8 mouse cellular contexts compared by ENCODE assay signal in genomic region chr14:16364878-16365337, GRCm38 (mm10). TPM values are rescaled to one million over a fixed set of nuclear protein-coding genes. Genes with fewer than 3 reads are reported as not detected.
DNase-seq lines count a peak whose midpoint lies in the region; ATAC-seq and TF ChIP-seq lines count a peak whose summit lies in the region.

Gene Top2b (plus strand): TSS chr14:16365179.

- H3K27me3 ChIP-seq in kidney, embryonic 14.5 days (ENCODE audit: control insufficient read depth, insufficient read depth, low read length), result no peaks in the 10 kb centered on the region
- no peaks in the 10 kb centered on the region for H3K27me3 ChIP-seq in limb, embryonic 15.5 days

- peak within 1 kb of the TSS; percentile 64 for H3K4me2 ChIP-seq in kidney, embryonic 14.5 days (replicated peaks; ENCODE audit: low read depth, low read length)
- peak within 1 kb of the TSS; percentile 79 for H3K4me2 ChIP-seq in limb, embryonic 15.5 days

- TF ChIP-seq POLR2A in bone marrow macrophage, adult 2 months (IDR thresholded peaks at IDR 0.05; ENCODE audit: borderline replicate concordance, low read depth, low read length), result peak; percentile 68; the same call in 1 of the 2 replicates
- TF ChIP-seq POLR2A in embryonic fibroblast, embryonic 13.5 days (IDR thresholded peaks at IDR 0.05; ENCODE audit: low read depth, low read length), result peak; percentile 83

- ATAC-seq in kidney, embryonic 14.5 days (ENCODE audit: low FRiP score, low TSS enrichment), result peak; percentile 99
- ATAC-seq in limb, embryonic 15.5 days (ENCODE audit: insufficient number of reproducible peaks, low FRiP score, low TSS enrichment, low read depth), result peak; percentile 98

- peak within 1 kb of the TSS; percentile 99 for H3K9ac ChIP-seq in kidney, embryonic 14.5 days (ENCODE audit: low read depth, low read length)
- peak within 1 kb of the TSS; percentile 97 for H3K9ac ChIP-seq in limb, embryonic 15.5 days

- peak; percentile 97 for DNase-seq in A20 (ENCODE audit: low read depth, low spot score)
- peak; percentile 97 to 98 for DNase-seq in heart, adult 9 months (ENCODE audit: low spot score in 2 of 2)
- DNase-seq in monocyte, adult 2 months (ENCODE audit: low read depth in 1 of 2, low spot score in 2 of 2), result peak; percentile 96 to 98
- peak; percentile 97 to 98 for DNase-seq in spleen, postnatal 36 days (ENCODE audit: low spot score in 2 of 2)

- no peak for TF ChIP-seq CTCF in bone marrow macrophage, adult 2 months (IDR thresholded peaks at IDR 0.05; ENCODE audit: low read depth, low read length)
- TF ChIP-seq CTCF in embryonic fibroblast, embryonic 13.5 days (IDR thresholded peaks at IDR 0.05; ENCODE audit: borderline replicate concordance, insufficient read depth, low read length), result no peak

- H3K36me3 ChIP-seq in kidney, embryonic 14.5 days (ENCODE audit: control insufficient read depth, insufficient read depth, low read length), result no peaks in the 10 kb centered on the region
- no peaks in the 10 kb centered on the region for H3K36me3 ChIP-seq in limb, embryonic 15.5 days

- H3K4me3 ChIP-seq in bone marrow macrophage, adult 2 months (ENCODE audit: insufficient read depth, low read length), result peak within 1 kb of the TSS; percentile 74
- peak within 1 kb of the TSS; percentile 85 for H3K4me3 ChIP-seq in embryonic fibroblast, embryonic 13.5 days (ENCODE audit: insufficient read depth, low read length)
- peak within 1 kb of the TSS; percentile 95 for H3K4me3 ChIP-seq in kidney, embryonic 14.5 days (ENCODE audit: low read length)
- peak within 1 kb of the TSS; percentile 88 for H3K4me3 ChIP-seq in limb, embryonic 15.5 days

- H3K4me1 ChIP-seq in bone marrow macrophage, adult 2 months (ENCODE audit: control insufficient read depth, insufficient read depth, low read length), result peaks cover 9% of the 10 kb centered on the region
- no peaks in the 10 kb centered on the region for H3K4me1 ChIP-seq in embryonic fibroblast, embryonic 13.5 days (ENCODE audit: control insufficient read depth, insufficient read depth, low read length)
- H3K4me1 ChIP-seq in kidney, embryonic 14.5 days (ENCODE audit: control insufficient read depth, insufficient read depth, low read length), result 0 out of 2 replicates have a peak, but pooled peaks cover 9% of the 10 kb centered on the region
- H3K4me1 ChIP-seq in limb, embryonic 15.5 days, result peaks cover 11% of the 10 kb centered on the region; the same call in 1 of the 2 replicates

- H3K27ac ChIP-seq in bone marrow macrophage, adult 2 months (ENCODE audit: insufficient read depth, low read depth, low read length), result peak within 1 kb of the TSS; percentile 71
- H3K27ac ChIP-seq in embryonic fibroblast, embryonic 13.5 days (ENCODE audit: insufficient read depth, low read length), result peak within 1 kb of the TSS; percentile 85
- peak within 1 kb of the TSS; percentile 97 for H3K27ac ChIP-seq in kidney, embryonic 14.5 days (ENCODE audit: low read depth, low read length)
- peak within 1 kb of the TSS; percentile 97 for H3K27ac ChIP-seq in limb, embryonic 15.5 days

- no peaks in the 10 kb centered on the region for H3K9me3 ChIP-seq in kidney, embryonic 14.5 days (ENCODE audit: control insufficient read depth, low read length)
- H3K9me3 ChIP-seq in limb, embryonic 15.5 days, result no peaks in the 10 kb centered on the region

- 1% methylated on average over 32 of the region's 32 CpGs for WGBS in kidney, embryonic 14.5 days
- under 1% methylated on average over 32 of the region's 32 CpGs for WGBS in limb, embryonic 15.5 days

RNA-seq across cellular contexts. Expression of gene Top2b, which starts in this region (rescaled TPM):
- 86.7 and 107 TPM in 2 replicates for polyA plus RNA-seq in bone marrow macrophage, adult 2 months (2012; ENCODE audit: insufficient read depth, insufficient read length, missing spikeins)
- 260 and 313 TPM in 2 replicates for polyA plus RNA-seq in embryonic fibroblast, embryonic 13.5 days (2011; ENCODE audit: insufficient read length, low read depth, missing spikeins)
- polyA plus RNA-seq in kidney, embryonic 14.5 days (2014; fragmentation: Nextera tagmentation; extraction: Ambion mirVana), result 66.7 and 92.5 TPM in 2 replicates
- 41.4 and 50.9 TPM in 2 replicates for polyA plus RNA-seq in limb, embryonic 15.5 days (2015; fragmentation: Nextera tagmentation; extraction: Ambion mirVana)

Comparison
In these comparisons a context has a peak if more than half of its experiments do, and no peak if none do; other contexts are left out.
1. Peak in every context shown above with its lines: DNase-seq, ATAC-seq, H3K4me3 ChIP-seq and H3K27ac ChIP-seq.